23 mouse cellular contexts compared by ENCODE assay signal in the genomic region with DNA sequence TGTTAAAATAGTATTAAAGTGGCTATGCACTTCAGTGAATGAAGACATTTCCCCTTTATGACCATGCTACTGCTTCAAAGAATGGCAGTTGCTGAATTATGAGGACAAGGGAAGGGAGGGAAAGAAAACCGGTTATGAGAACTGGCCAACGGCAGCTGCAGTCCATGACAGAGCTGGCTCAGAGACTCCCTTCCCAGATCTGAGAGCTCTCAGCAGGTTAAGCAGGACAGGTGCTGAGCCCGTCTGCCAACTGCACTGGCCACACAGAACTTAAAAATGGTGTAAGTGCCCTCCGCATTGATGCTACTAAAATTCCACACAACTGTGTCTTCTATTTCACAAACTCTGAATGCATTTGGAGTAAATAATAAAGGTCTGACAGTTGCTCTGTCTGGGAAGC. TPM values are rescaled to one million over a fixed set of nuclear protein-coding genes. Genes with fewer than 3 reads are reported as not detected.
DNase-seq lines count a peak whose midpoint lies in the region; ATAC-seq lines count a peak whose summit lies in the region.
"Had no signal": no experiment of that assay in that cellular context is flagged by ENCODE, and none has a peak within 500 bp of the region (broad histone marks: within the 10 kb centered on the region; RNA-seq: fewer than 3 reads in every experiment).

No protein-coding gene starts in this region.

- no peak overlapping the region for H3K27ac ChIP-seq in hindbrain, embryonic 12.5 days
- H3K27ac ChIP-seq: embryonic facial prominence, embryonic 12.5 days; forebrain, embryonic 12.5 days; heart, adult 2 months; heart, embryonic 15.5 days; hindbrain, embryonic 10.5 days had no signal

- no peak overlapping the region for H3K4me2 ChIP-seq in hindbrain, embryonic 12.5 days (replicated peaks)
- H3K4me2 ChIP-seq: embryonic facial prominence, embryonic 12.5 days; forebrain, embryonic 12.5 days; heart, embryonic 11.5 days; heart, embryonic 15.5 days had no signal

- H3K27me3 ChIP-seq in hindbrain, embryonic 12.5 days, result no peaks in the 10 kb centered on the region
- H3K27me3 ChIP-seq: embryonic facial prominence, embryonic 12.5 days; forebrain, embryonic 12.5 days; heart, embryonic 15.5 days had no signal

- WGBS in hindbrain, embryonic 12.5 days, result 88% methylated on average over 4 of the region's 4 CpGs

- H3K9me3 ChIP-seq in hindbrain, embryonic 12.5 days (replicated peaks), result no peaks in the 10 kb centered on the region
- H3K9me3 ChIP-seq: embryonic facial prominence, embryonic 12.5 days; forebrain, embryonic 12.5 days; heart, embryonic 15.5 days; hindbrain, embryonic 10.5 days had no signal

- no peaks in the 10 kb centered on the region for H3K4me1 ChIP-seq in hindbrain, embryonic 12.5 days
- H3K4me1 ChIP-seq: embryonic facial prominence, embryonic 12.5 days; forebrain, embryonic 12.5 days; heart, embryonic 15.5 days; hindbrain, embryonic 10.5 days had no signal

- H3K36me3 ChIP-seq in hindbrain, embryonic 12.5 days, result no peaks in the 10 kb centered on the region
- H3K36me3 ChIP-seq: embryonic facial prominence, embryonic 12.5 days; forebrain, embryonic 12.5 days; heart, embryonic 15.5 days; hindbrain, embryonic 10.5 days had no signal

- no peak overlapping the region for H3K9ac ChIP-seq in hindbrain, embryonic 12.5 days
- H3K9ac ChIP-seq: embryonic facial prominence, embryonic 12.5 days; forebrain, embryonic 12.5 days; forebrain, postnatal 0 days; heart, embryonic 15.5 days had no signal

- peak; percentile 89 for DNase-seq in cerebellum, adult 11-12 months
- peak; percentile 75 for DNase-seq in cerebellum, adult 8-10 months
- peak; percentile 79 to 83 for DNase-seq in cerebellum, postnatal 14 days
- DNase-seq in heart, postnatal 25 days (ENCODE audit: low spot score), result no peak
- DNase-seq in urinary bladder, adult 2 months (ENCODE audit: low spot score), result no peak
- DNase-seq in kidney, postnatal 10 days, result no peak
- DNase-seq: adrenal gland, adult 2 months; adrenal gland, postnatal 25 days; forebrain, postnatal 0 days; gastrocnemius, postnatal 14 days; heart, adult 2 months; heart, postnatal 14 days; kidney, adult 8-10 months had no signal

- intact Hi-C loops in heart, postnatal 25 days (cut with DNase I), result no loop called here

- ATAC-seq in hindbrain, embryonic 12.5 days (ENCODE audit: low FRiP score), result no peak
- ATAC-seq: forebrain, postnatal 0 days; hindbrain, embryonic 16.5 days; inflammation-experienced regulatory T-cells, adult 6 months; intestine, postnatal 0 days had no signal

- H3K4me3 ChIP-seq in hindbrain, embryonic 12.5 days, result no peak overlapping the region
- H3K4me3 ChIP-seq: embryonic facial prominence, embryonic 12.5 days; forebrain, embryonic 12.5 days; heart, adult 2 months; heart, embryonic 15.5 days; hindbrain, embryonic 10.5 days had no signal

RNA-seq across cellular contexts. Expression of a gene that starts 19.3 kb away (rescaled TPM):
- 1 to 10 TPM in 1 of 2 experiments, under 1 TPM in 1; 0.81 to 1.1 TPM for total RNA-seq in heart, postnatal 25 days (2021)
- polyA plus RNA-seq in urinary bladder, adult 2 months (2012; rRNA removed), result not detected in 2 replicates
- 0.17 TPM in 1 of 2 replicates, not detected in the other for polyA plus RNA-seq in hindbrain, embryonic 12.5 days (2016; fragmentation: Nextera tagmentation; extraction: Ambion mirVana)
- total RNA-seq: common myeloid progenitor, adult 5-6 weeks; forebrain, postnatal 0 days had no signal
- polyA plus RNA-seq: forebrain, postnatal 0 days; inflammation-experienced regulatory T-cells, adult 6 months had no signal

Comparison
In these comparisons a context has a peak if more than half of its experiments do, and no peak if none do; other contexts are left out.
1. DNase-seq: peak in cerebellum, adult 11-12 months (single experiment), cerebellum, adult 8-10 months (single experiment) and cerebellum, postnatal 14 days (2 of 2); none in heart, postnatal 25 days (single experiment), urinary bladder, adult 2 months (single experiment) and kidney, postnatal 10 days (single experiment).